Mouse (Mus musculus): ENCODE measurements around the gene Gse1.

DNA sequence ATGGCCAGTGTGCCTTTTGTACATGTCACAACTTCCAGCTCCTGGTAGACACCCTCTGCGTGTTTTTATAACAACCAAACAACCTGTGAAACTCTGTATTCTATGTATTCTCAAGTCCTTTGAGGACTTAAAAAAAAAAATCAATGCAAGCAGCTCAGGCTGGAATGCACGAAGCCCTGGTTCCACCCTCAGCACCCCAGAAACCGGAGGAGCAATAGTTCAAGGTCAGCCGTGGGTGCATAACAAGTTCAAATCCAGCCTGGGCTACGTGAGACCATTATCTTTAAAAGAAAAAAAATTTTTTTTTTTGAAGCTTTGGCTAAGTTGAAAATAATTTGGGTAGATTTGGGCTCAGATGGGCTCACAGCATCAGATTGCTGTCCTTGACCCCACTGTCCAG is 35.6 kb downstream of the Gse1 start:
- TF ChIP-seq POLR2A (IDR thresholded peaks at IDR 0.05; ENCODE audit: borderline replicate concordance, insufficient read depth, low read length) = no peak
- no peak for TF ChIP-seq CTCF (IDR thresholded peaks at IDR 0.05; ENCODE audit: borderline replicate concordance, insufficient read depth, low read depth, low read length)

All from cerebellum, adult 2 months (tissue).